Mouse (Mus musculus): Measurements from ENCODE around the gene Emc9. TPM values are rescaled to one million over a fixed set of nuclear protein-coding genes. Genes with fewer than 3 reads are reported as not detected.

The Emc9 gene
- total and polyA plus RNA-seq, 2 experiments from 2014 or later, result 37.6 to 52.9 TPM

GRCm38 (mm10) chr14:55536116-55536745 lies 48.9 kb downstream of the Emc9 start:
- ATAC-seq (ENCODE audit: insufficient read depth, low read depth) (no peak), DNase-seq (ENCODE audit: low spot score) (no peak)
- H3K4me1 ChIP-seq (ENCODE audit: control insufficient read depth, insufficient read depth), result peaks cover 8% of the 10 kb centered on the region
- no peak overlapping the region for H3K9ac ChIP-seq (replicated peaks; ENCODE audit: low read depth, low read length)
- no peaks in the 10 kb centered on the region for H3K9me3 ChIP-seq (replicated peaks; ENCODE audit: control insufficient read depth, low read length)
- 41% methylated on average over 6 of the region's 6 CpGs for WGBS
- H3K36me3 ChIP-seq (replicated peaks; ENCODE audit: control insufficient read depth, insufficient read depth, low read length), result no peaks in the 10 kb centered on the region
- H3K4me2 ChIP-seq (ENCODE audit: low read depth, low read length), result no peak overlapping the region
- TF ChIP-seq EP300 (IDR thresholded peaks at IDR 0.05; ENCODE audit: low read depth) (no peak), CTCF (IDR thresholded peaks at IDR 0.05; ENCODE audit: low read depth) (peak; percentile 83)
- no peak overlapping the region for H3K4me3 ChIP-seq (ENCODE audit: low read depth, low read length)
- H3K27ac ChIP-seq (ENCODE audit: low read depth), result no peak overlapping the region
- H3K27me3 ChIP-seq (ENCODE audit: control insufficient read depth, insufficient read depth, low read length), result no peaks in the 10 kb centered on the region

Other genes with a start within 250 kb of the Emc9 start
Only the 30 nearest of the 31 such genes appear.
- gene Dhrs4, start 106.5 kb downstream of the Emc9 start, total RNA-seq (2014; rRNA removed; ENCODE audit: low replicate concordance), result 36.5 and 48.8 TPM in 2 replicates
- gene Dhrs4, start 106.5 kb downstream of the Emc9 start, polyA plus RNA-seq (2015; fragmentation: Nextera tagmentation; extraction: Ambion mirVana), result 82.5 and 83.3 TPM in 2 replicates
- 3.4 and 6.1 TPM in 2 replicates for gene Carmil3, start 94.7 kb downstream of the Emc9 start, total RNA-seq (2014; rRNA removed; ENCODE audit: low replicate concordance)
- 0.49 and 0.56 TPM in 2 replicates for gene Carmil3, start 94.7 kb downstream of the Emc9 start, polyA plus RNA-seq (2015; fragmentation: Nextera tagmentation; extraction: Ambion mirVana)
- 0.08 TPM in 1 of 2 replicates, not detected in the other for gene Cpne6, start 74.9 kb downstream of the Emc9 start, total RNA-seq (2014; rRNA removed; ENCODE audit: low replicate concordance)
- gene Cpne6, start 74.9 kb downstream of the Emc9 start, polyA plus RNA-seq (2015; fragmentation: Nextera tagmentation; extraction: Ambion mirVana), result 0.08 and 0.26 TPM in 2 replicates
- gene Nrl, start 60.3 kb downstream of the Emc9 start, total RNA-seq (2014; rRNA removed; ENCODE audit: low replicate concordance), result not detected in 2 replicates
- not detected in 2 replicates for gene Nrl, start 60.3 kb downstream of the Emc9 start, polyA plus RNA-seq (2015; fragmentation: Nextera tagmentation; extraction: Ambion mirVana)
- 48.3 and 85.2 TPM in 2 replicates for gene Pck2, start 45.0 kb downstream of the Emc9 start, total RNA-seq (2014; rRNA removed; ENCODE audit: low replicate concordance)
- gene Pck2, start 45.0 kb downstream of the Emc9 start, polyA plus RNA-seq (2015; fragmentation: Nextera tagmentation; extraction: Ambion mirVana), result 22.6 and 24.2 TPM in 2 replicates
- gene Dcaf11, start 25.3 kb downstream of the Emc9 start, total RNA-seq (2014; rRNA removed; ENCODE audit: low replicate concordance), result 74.4 and 84.9 TPM in 2 replicates
- 75.2 and 81.6 TPM in 2 replicates for gene Dcaf11, start 25.3 kb downstream of the Emc9 start, polyA plus RNA-seq (2015; fragmentation: Nextera tagmentation; extraction: Ambion mirVana)
- 15.5 TPM in 1 of 2 replicates, not detected in the other for gene A730061H03Rik, start 24.9 kb downstream of the Emc9 start, total RNA-seq (2014; rRNA removed; ENCODE audit: low replicate concordance)
- 1.3 and 1.4 TPM in 2 replicates for gene A730061H03Rik, start 24.9 kb downstream of the Emc9 start, polyA plus RNA-seq (2015; fragmentation: Nextera tagmentation; extraction: Ambion mirVana)
- gene Fitm1, start 9.7 kb downstream of the Emc9 start, total RNA-seq (2014; rRNA removed; ENCODE audit: low replicate concordance), result 212 and 277 TPM in 2 replicates
- 181 and 195 TPM in 2 replicates for gene Fitm1, start 9.7 kb downstream of the Emc9 start, polyA plus RNA-seq (2015; fragmentation: Nextera tagmentation; extraction: Ambion mirVana)
- gene Psme1, start 7.2 kb downstream of the Emc9 start, total RNA-seq (2014; rRNA removed; ENCODE audit: low replicate concordance), result 145 and 181 TPM in 2 replicates
- 250 and 254 TPM in 2 replicates for gene Psme1, start 7.2 kb downstream of the Emc9 start, polyA plus RNA-seq (2015; fragmentation: Nextera tagmentation; extraction: Ambion mirVana)
- gene Psme2, start 5.8 kb upstream of the Emc9 start, total RNA-seq (2014; rRNA removed; ENCODE audit: low replicate concordance), result 35.3 and 352 TPM in 2 replicates
- 220 and 234 TPM in 2 replicates for gene Psme2, start 5.8 kb upstream of the Emc9 start, polyA plus RNA-seq (2015; fragmentation: Nextera tagmentation; extraction: Ambion mirVana)
- 15.0 and 20.1 TPM in 2 replicates for gene Rnf31, start 6.4 kb upstream of the Emc9 start, total RNA-seq (2014; rRNA removed; ENCODE audit: low replicate concordance)
- 10.3 and 13.6 TPM in 2 replicates for gene Rnf31, start 6.4 kb upstream of the Emc9 start, polyA plus RNA-seq (2015; fragmentation: Nextera tagmentation; extraction: Ambion mirVana)
- gene Irf9, start 18.3 kb upstream of the Emc9 start, total RNA-seq (2014; rRNA removed; ENCODE audit: low replicate concordance), result 31.5 and 44.7 TPM in 2 replicates
- 11.6 and 14.2 TPM in 2 replicates for gene Irf9, start 18.3 kb upstream of the Emc9 start, polyA plus RNA-seq (2015; fragmentation: Nextera tagmentation; extraction: Ambion mirVana)
- 1.5 and 9.1 TPM in 2 replicates for gene Rec8, start 32.7 kb upstream of the Emc9 start, total RNA-seq (2014; rRNA removed; ENCODE audit: low replicate concordance)
- gene Rec8, start 32.7 kb upstream of the Emc9 start, polyA plus RNA-seq (2015; fragmentation: Nextera tagmentation; extraction: Ambion mirVana), result 1.9 and 2.1 TPM in 2 replicates
- gene Ipo4, start 50.7 kb upstream of the Emc9 start, total RNA-seq (2014; rRNA removed; ENCODE audit: low replicate concordance), result 34.9 and 49.8 TPM in 2 replicates
- 32.0 and 37.6 TPM in 2 replicates for gene Ipo4, start 50.7 kb upstream of the Emc9 start, polyA plus RNA-seq (2015; fragmentation: Nextera tagmentation; extraction: Ambion mirVana)
- gene Gm49378, start 52.6 kb upstream of the Emc9 start, total RNA-seq (2014; rRNA removed; ENCODE audit: low replicate concordance), result 0.15 and 6.9 TPM in 2 replicates
- 1.1 and 1.2 TPM in 2 replicates for gene Gm49378, start 52.6 kb upstream of the Emc9 start, polyA plus RNA-seq (2015; fragmentation: Nextera tagmentation; extraction: Ambion mirVana)
- gene Tm9sf1, start 58.5 kb upstream of the Emc9 start, total RNA-seq (2014; rRNA removed; ENCODE audit: low replicate concordance), result 62.8 and 83.3 TPM in 2 replicates
- 62.7 and 67.4 TPM in 2 replicates for gene Tm9sf1, start 58.5 kb upstream of the Emc9 start, polyA plus RNA-seq (2015; fragmentation: Nextera tagmentation; extraction: Ambion mirVana)
- 0.12 TPM in 1 of 2 replicates, not detected in the other for gene Tssk4, start 64.9 kb upstream of the Emc9 start, total RNA-seq (2014; rRNA removed; ENCODE audit: low replicate concordance)
- 0.25 and 0.31 TPM in 2 replicates for gene Tssk4, start 64.9 kb upstream of the Emc9 start, polyA plus RNA-seq (2015; fragmentation: Nextera tagmentation; extraction: Ambion mirVana)
- gene Mdp1, start 75.2 kb upstream of the Emc9 start, total RNA-seq (2014; rRNA removed; ENCODE audit: low replicate concordance), result 62.4 and 66.0 TPM in 2 replicates
- gene Mdp1, start 75.2 kb upstream of the Emc9 start, polyA plus RNA-seq (2015; fragmentation: Nextera tagmentation; extraction: Ambion mirVana), result 98.6 and 104 TPM in 2 replicates
- gene Gmpr2, start 86.6 kb upstream of the Emc9 start, total RNA-seq (2014; rRNA removed; ENCODE audit: low replicate concordance), result 27.4 and 31.8 TPM in 2 replicates
- 27.7 and 29.2 TPM in 2 replicates for gene Gmpr2, start 86.6 kb upstream of the Emc9 start, polyA plus RNA-seq (2015; fragmentation: Nextera tagmentation; extraction: Ambion mirVana)
- 137 and 141 TPM in 2 replicates for gene Nedd8, start 86.8 kb upstream of the Emc9 start, total RNA-seq (2014; rRNA removed; ENCODE audit: low replicate concordance)
- gene Nedd8, start 86.8 kb upstream of the Emc9 start, polyA plus RNA-seq (2015; fragmentation: Nextera tagmentation; extraction: Ambion mirVana), result 460 and 483 TPM in 2 replicates
- gene Tinf2, start 96.5 kb upstream of the Emc9 start, total RNA-seq (2014; rRNA removed; ENCODE audit: low replicate concordance), result 11.9 and 20.2 TPM in 2 replicates
- gene Tinf2, start 96.5 kb upstream of the Emc9 start, polyA plus RNA-seq (2015; fragmentation: Nextera tagmentation; extraction: Ambion mirVana), result 15.9 and 17.1 TPM in 2 replicates
- gene Tgm1, start 128.6 kb upstream of the Emc9 start, total RNA-seq (2014; rRNA removed; ENCODE audit: low replicate concordance), result 0.85 and 1.3 TPM in 2 replicates
- 0.11 and 0.27 TPM in 2 replicates for gene Tgm1, start 128.6 kb upstream of the Emc9 start, polyA plus RNA-seq (2015; fragmentation: Nextera tagmentation; extraction: Ambion mirVana)
- gene Rabggta, start 137.0 kb upstream of the Emc9 start, total RNA-seq (2014; rRNA removed; ENCODE audit: low replicate concordance), result 35.6 and 36.8 TPM in 2 replicates
- 20.8 and 21.8 TPM in 2 replicates for gene Rabggta, start 137.0 kb upstream of the Emc9 start, polyA plus RNA-seq (2015; fragmentation: Nextera tagmentation; extraction: Ambion mirVana)
- gene Dhrs1, start 160.4 kb upstream of the Emc9 start, total RNA-seq (2014; rRNA removed; ENCODE audit: low replicate concordance), result 51.9 and 58.1 TPM in 2 replicates
- gene Dhrs1, start 160.4 kb upstream of the Emc9 start, polyA plus RNA-seq (2015; fragmentation: Nextera tagmentation; extraction: Ambion mirVana), result 62.9 and 65.0 TPM in 2 replicates
- gene Nop9, start 160.4 kb upstream of the Emc9 start, total RNA-seq (2014; rRNA removed; ENCODE audit: low replicate concordance), result 20.2 and 26.3 TPM in 2 replicates
- 13.1 and 14.2 TPM in 2 replicates for gene Nop9, start 160.4 kb upstream of the Emc9 start, polyA plus RNA-seq (2015; fragmentation: Nextera tagmentation; extraction: Ambion mirVana)
- gene Cideb, start 173.2 kb upstream of the Emc9 start, total RNA-seq (2014; rRNA removed; ENCODE audit: low replicate concordance), result 0.31 and 0.34 TPM in 2 replicates
- gene Cideb, start 173.2 kb upstream of the Emc9 start, polyA plus RNA-seq (2015; fragmentation: Nextera tagmentation; extraction: Ambion mirVana), result 2.8 and 3.6 TPM in 2 replicates
- gene Ltb4r2, start 176.1 kb upstream of the Emc9 start, total RNA-seq (2014; rRNA removed; ENCODE audit: low replicate concordance), result not detected in 2 replicates
- gene Ltb4r2, start 176.1 kb upstream of the Emc9 start, polyA plus RNA-seq (2015; fragmentation: Nextera tagmentation; extraction: Ambion mirVana), result 0.10 and 0.22 TPM in 2 replicates
- gene Ltb4r1, start 180.7 kb upstream of the Emc9 start, total RNA-seq (2014; rRNA removed; ENCODE audit: low replicate concordance), result 0.62 TPM in 1 of 2 replicates, not detected in the other
- gene Ltb4r1, start 180.7 kb upstream of the Emc9 start, polyA plus RNA-seq (2015; fragmentation: Nextera tagmentation; extraction: Ambion mirVana), result 0.38 and 0.40 TPM in 2 replicates
- gene Adcy4, start 198.8 kb upstream of the Emc9 start, total RNA-seq (2014; rRNA removed; ENCODE audit: low replicate concordance), result 16.2 and 17.4 TPM in 2 replicates
- 10.6 TPM in 2 replicates for gene Adcy4, start 198.8 kb upstream of the Emc9 start, polyA plus RNA-seq (2015; fragmentation: Nextera tagmentation; extraction: Ambion mirVana)
- 8.5 and 16.3 TPM in 2 replicates for gene Ripk3, start 203.6 kb upstream of the Emc9 start, total RNA-seq (2014; rRNA removed; ENCODE audit: low replicate concordance)
- gene Ripk3, start 203.6 kb upstream of the Emc9 start, polyA plus RNA-seq (2015; fragmentation: Nextera tagmentation; extraction: Ambion mirVana), result 9.3 and 9.4 TPM in 2 replicates

Data from heart, postnatal 0 days (tissue).